Mouse (Mus musculus): Measurements from ENCODE around the gene Ptf1a.

The Ptf1a gene

GRCm38 (mm10) chr2:19444931-19445831 is at the start of gene Ptf1a:
Gene Ptf1a, plus strand, starts transcription at chr2:19445663.
- CTCF ChIA-PET: no interaction called here

- CTCF ChIA-PET: no interaction called here
Measured at GRCm38 (mm10) chr2:19405409-19405808, 40.1 kb upstream of the Ptf1a start.

- CTCF ChIA-PET: no interaction called here
Measured at GRCm38 (mm10) chr2:19406531-19406930, 38.9 kb upstream of the Ptf1a start.

GRCm38 (mm10) chr2:19414222-19414965 is 31.1 kb upstream of the Ptf1a start:
- CTCF ChIA-PET: interaction anchor here (0.6 to 0.9 kb wide), 2 partner anchors 82 to 505 kb away, joined by 3 to 4 read pairs; no protein-coding TSS in a partner anchor

GRCm38 (mm10) chr2:19415063-19415521 is 30.4 kb upstream of the Ptf1a start:
- CTCF ChIA-PET: interaction anchor here (0.6 to 0.9 kb wide), 2 partner anchors 504 to 542 kb away, joined by 3 to 5 read pairs; no protein-coding TSS in a partner anchor

GRCm38 (mm10) chr2:19416066-19416465 is 29.4 kb upstream of the Ptf1a start:
- CTCF ChIA-PET: no interaction called here

GRCm38 (mm10) chr2:19419686-19420345 is 25.6 kb upstream of the Ptf1a start:
- CTCF ChIA-PET: no interaction called here

GRCm38 (mm10) chr2:19422226-19422625 is 23.2 kb upstream of the Ptf1a start:
- CTCF ChIA-PET: no interaction called here

- CTCF ChIA-PET: no interaction called here
Measured at GRCm38 (mm10) chr2:19423086-19423485, 22.4 kb upstream of the Ptf1a start.

GRCm38 (mm10) chr2:19429031-19429430 is 16.4 kb upstream of the Ptf1a start:
- CTCF ChIA-PET: no interaction called here

GRCm38 (mm10) chr2:19429691-19430690 is 15.5 kb upstream of the Ptf1a start:
- CTCF ChIA-PET: interaction anchor here (0.6 kb wide), 1 partner anchor 86 kb away, joined by 4 read pairs; no protein-coding TSS in a partner anchor

GRCm38 (mm10) chr2:19430746-19431145 is 14.7 kb upstream of the Ptf1a start:
- CTCF ChIA-PET: interaction anchor here (0.6 kb wide), 1 partner anchor 85 kb away, joined by 4 read pairs; no protein-coding TSS in a partner anchor

- CTCF ChIA-PET: no interaction called here
Measured at GRCm38 (mm10) chr2:19431186-19431585, 14.3 kb upstream of the Ptf1a start.

GRCm38 (mm10) chr2:19431614-19432323 is 13.7 kb upstream of the Ptf1a start:
- CTCF ChIA-PET: no interaction called here

GRCm38 (mm10) chr2:19444346-19444745 is 1.1 kb upstream of the Ptf1a start:
- CTCF ChIA-PET: no interaction called here

- CTCF ChIA-PET: no interaction called here
Measured at GRCm38 (mm10) chr2:19445871-19446501, 523 bp downstream of the Ptf1a start.

GRCm38 (mm10) chr2:19446746-19447145 is 1.3 kb downstream of the Ptf1a start:
- CTCF ChIA-PET: no interaction called here

- CTCF ChIA-PET: no interaction called here
Measured at GRCm38 (mm10) chr2:19448042-19448700, 2.7 kb downstream of the Ptf1a start.

- CTCF ChIA-PET: interaction anchor here (0.6 kb wide), 1 partner anchor 47 kb away, joined by 3 read pairs; no protein-coding TSS in a partner anchor
Measured at GRCm38 (mm10) chr2:19449308-19449707, 3.8 kb downstream of the Ptf1a start.
